Mouse (Mus musculus): Measurements from ENCODE around the gene Tas2r107.

DNA sequence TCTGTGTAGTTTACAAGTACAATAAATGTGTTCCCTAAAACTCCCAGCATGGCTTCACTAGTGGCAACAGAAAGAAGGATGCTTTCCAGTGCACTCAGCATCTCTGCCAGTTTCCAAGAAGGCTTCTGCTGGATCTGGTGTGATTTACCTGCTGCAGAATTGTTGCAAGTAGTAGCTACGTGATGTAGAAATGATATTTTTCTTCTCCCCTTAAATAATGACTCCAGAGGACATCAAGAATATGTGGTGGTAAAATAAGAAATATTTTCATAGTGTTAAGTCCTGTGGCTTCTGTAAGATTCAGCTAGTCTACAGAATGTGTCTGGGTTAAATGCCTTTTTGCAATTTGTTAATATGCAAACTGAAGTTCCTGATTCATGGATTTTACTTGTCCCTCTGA lies 25.7 kb upstream of the Tas2r107 start, which contains the start of gene Tas2r104:
- TF ChIP-seq CTCF (conservative IDR thresholded peaks at IDR 0.05; ENCODE audit: low read length) (no peak), POU5F1 (IDR thresholded peaks at IDR 0.05; ENCODE audit: borderline replicate concordance, low read length) (no peak), NANOG (IDR thresholded peaks at IDR 0.05; ENCODE audit: borderline replicate concordance, low read length) (no peak)
